Mouse (Mus musculus) midbrain, postnatal 0 days (tissue): ENCODE measurements at regions not wholly inside any gene's neighbourhood (a gene's known extent, or its start where the extent isn't known, plus 50 kb on each side); places are given as distances from the start of the nearest gene placed in this dataset.
"Not testable (repeated sequence)": the region's sequence is repeated elsewhere in the genome, so short reads cannot be mapped to it uniquely, and the experiment has no call there.

Source experiments
- ATAC-seq: fragments of 200-750 bp; cut with Nextera tagmentation; 2 replicates; pipeline ENCODE4 v1.8.0; 2017; ENCODE audit warnings: moderate number of reproducible peaks, mild to moderate bottlenecking, moderate TSS enrichment, moderate library complexity; ENCODE audit not compliant: low FRiP score
- DNase-seq: peaks from one replicate; pipeline ENCODE4 v3.0.0-alpha.2; 2015; ENCODE audit warnings: low spot score
- H3K27ac ChIP-seq: fragments of 300-500 bp; sonication (generic); 2 replicates; pipeline ENCODE4 v1.5.1; 2014; ENCODE audit warnings: low read depth, mild to moderate bottlenecking, low read length, mixed read lengths
- H3K27me3 ChIP-seq: fragments of 300-500 bp; sonication (generic); 2 replicates; pipeline ENCODE4 v1.6.1; 2014; ENCODE audit warnings: low read length, control low read depth, mixed read lengths; ENCODE audit not compliant: insufficient read depth
- H3K36me3 ChIP-seq: fragments of 300-500 bp; sonication (generic); 2 replicates; pipeline ENCODE4 v1.6.1; 2014; ENCODE audit warnings: low read length, control low read depth, mixed read lengths; ENCODE audit not compliant: insufficient read depth
- H3K4me1 ChIP-seq: fragments of 300-500 bp; sonication (generic); 2 replicates; pipeline ENCODE4 v1.6.1; 2014; ENCODE audit warnings: mild to moderate bottlenecking, control low read depth, antibody characterized with exemption, low read length, mixed read lengths; ENCODE audit not compliant: insufficient read depth
- H3K4me2 ChIP-seq: fragments of 300-500 bp; sonication (generic); 2 replicates; pipeline ENCODE4 v1.6.1; 2014; ENCODE audit warnings: low read depth, mild to moderate bottlenecking, low read length, mixed read lengths; ENCODE audit not compliant: poor library complexity, severe bottlenecking
- H3K4me3 ChIP-seq: fragments of 300-500 bp; sonication (generic); 2 replicates; pipeline ENCODE4 v1.5.1; 2014; ENCODE audit warnings: low read depth, mild to moderate bottlenecking, low read length, moderate library complexity
- H3K9ac ChIP-seq: fragments of 300-500 bp; sonication (generic); replicated peaks from 2 replicates; pipeline ENCODE4 v1.6.1; 2014; ENCODE audit warnings: mild to moderate bottlenecking, low read length, moderate library complexity, mixed read lengths; ENCODE audit not compliant: poor library complexity, severe bottlenecking
- H3K9me3 ChIP-seq: fragments of 300-500 bp; sonication (generic); 2 replicates; pipeline ENCODE4 v1.6.1; 2016; ENCODE audit warnings: low read length, control low read depth
- CTCF ChIP-seq: IDR thresholded peaks from 2 replicates; pipeline ENCODE4 v1.5.1; 2016; ENCODE audit warnings: antibody characterized with exemption, mild to moderate bottlenecking
- WGBS: fragments of 180-500 bp; shearing (Covaris S2); extraction: QIAGEN DNeasy Blood & Tissue Kit; methylation state at CpG from one replicate; pipeline ENCODE4 v1.1.7; 2014; 5-methylcytosine and 5-hydroxymethylcytosine counted together

- Histone ChIP-seq H3K4me1 (no peaks in the 10 kb centered on the region), H3K9me3 (no peaks in the 10 kb centered on the region), H3K27me3 (no peaks in the 10 kb centered on the region), H3K27ac (no peak overlapping the region), H3K4me2 (no peak overlapping the region), H3K9ac (no peak overlapping the region), H3K36me3 (no peaks in the 10 kb centered on the region), H3K4me3 (no peak overlapping the region)
- DNase-seq (no peak), ATAC-seq (no peak)
- TF ChIP-seq CTCF, result no peak
Measured at GRCm38 (mm10) chr10:11787240-11787639, 444.0 kb downstream of the Epm2a start.

GRCm38 (mm10) chr10:11799510-11799909 lies 456.3 kb downstream of the Epm2a start:
- 94% methylated on average over 3 of the region's 3 CpGs for WGBS
- TF ChIP-seq CTCF, result no peak
- H3K4me2 ChIP-seq, result no peak overlapping the region
- H3K4me3 ChIP-seq, result no peak overlapping the region
- no peaks in the 10 kb centered on the region for H3K36me3 ChIP-seq
- DNase-seq (no peak), ATAC-seq (no peak)
- H3K9me3 ChIP-seq, result no peaks in the 10 kb centered on the region
- H3K4me1 ChIP-seq, result no peaks in the 10 kb centered on the region
- no peak overlapping the region for H3K27ac ChIP-seq
- H3K27me3 ChIP-seq, result no peaks in the 10 kb centered on the region
- no peak overlapping the region for H3K9ac ChIP-seq

- not testable (repeated sequence) for H3K9me3 ChIP-seq, H3K27me3 ChIP-seq, H3K9ac ChIP-seq, ATAC-seq, H3K4me2 ChIP-seq, DNase-seq, H3K27ac ChIP-seq, H3K36me3 ChIP-seq, H3K4me3 ChIP-seq, H3K4me1 ChIP-seq
- 75% methylated on average over 13 of the region's 13 CpGs for WGBS
Measured at GRCm38 (mm10) chr10:11801372-11802230, 458.4 kb downstream of the Epm2a start.

GRCm38 (mm10) chr10:11809255-11809654 lies 466.1 kb downstream of the Epm2a start:
- H3K4me1 ChIP-seq, result no peaks in the 10 kb centered on the region
- no peaks in the 10 kb centered on the region for H3K27me3 ChIP-seq
- ATAC-seq, result no peak
- no peak overlapping the region for H3K9ac ChIP-seq
- H3K4me2 ChIP-seq, result no peak overlapping the region
- 38% methylated on average over 3 of the region's 3 CpGs for WGBS
- no peaks in the 10 kb centered on the region for H3K9me3 ChIP-seq
- TF ChIP-seq CTCF, result no peak
- no peak for DNase-seq
- H3K27ac ChIP-seq, result no peak overlapping the region
- no peak overlapping the region for H3K4me3 ChIP-seq
- no peaks in the 10 kb centered on the region for H3K36me3 ChIP-seq

DNA sequence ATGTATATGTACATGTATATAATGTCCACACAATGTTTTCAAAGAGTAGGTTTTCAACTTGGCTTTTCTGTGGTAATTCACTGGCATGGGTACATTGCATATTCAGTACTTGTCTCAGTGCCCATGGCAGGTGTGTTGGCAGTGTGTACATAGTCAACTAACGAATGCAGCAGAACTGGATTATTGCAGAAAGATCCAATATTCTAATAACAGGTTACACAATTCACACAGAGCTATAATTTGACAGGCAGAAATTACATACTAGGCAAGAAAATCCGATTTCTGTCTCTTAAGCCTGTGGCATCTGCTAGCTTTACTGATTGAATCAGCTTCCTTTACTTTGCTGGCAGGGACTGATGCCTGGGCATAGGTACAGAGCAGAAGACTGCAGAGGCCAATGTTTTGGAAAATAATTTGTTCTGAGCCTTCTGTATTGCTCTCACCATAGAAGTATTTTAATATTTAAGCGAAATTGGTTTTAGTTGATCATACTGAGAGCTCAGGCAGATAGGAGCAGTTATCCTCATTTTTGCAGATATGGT lies 479.3 kb downstream of the Epm2a start:
- DNase-seq (no peak), ATAC-seq (no peak)
- Histone ChIP-seq H3K4me1 (no peaks in the 10 kb centered on the region), H3K27ac (no peak overlapping the region), H3K9me3 (no peaks in the 10 kb centered on the region), H3K9ac (no peak overlapping the region), H3K36me3 (no peaks in the 10 kb centered on the region), H3K27me3 (no peaks in the 10 kb centered on the region), H3K4me3 (no peak overlapping the region), H3K4me2 (no peak overlapping the region)
- 73% methylated on average over 3 of the region's 3 CpGs for WGBS
- no peak for TF ChIP-seq CTCF

DNA sequence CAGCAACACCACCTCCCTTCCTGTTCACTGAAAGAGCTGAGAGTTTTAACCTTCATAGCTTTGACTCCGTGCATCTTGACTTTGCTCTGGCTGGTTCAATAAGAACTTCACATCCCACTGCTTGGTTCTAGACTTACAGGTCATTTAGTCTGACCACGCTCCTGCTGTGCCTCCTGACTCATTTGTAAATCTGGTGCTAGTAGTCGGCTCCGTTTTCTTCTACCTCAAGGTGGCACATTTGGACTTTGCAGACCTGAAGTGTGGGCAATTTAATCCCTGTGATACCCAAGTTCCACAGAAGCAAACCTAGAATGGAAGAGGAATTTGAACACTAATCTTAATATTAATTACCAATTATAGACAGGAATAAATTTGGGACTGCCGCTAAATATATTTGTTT lies 497.9 kb downstream of the Epm2a start:
- 76% methylated on average over 5 of the region's 5 CpGs for WGBS
- H3K4me2 ChIP-seq, result no peak overlapping the region
- no peak overlapping the region for H3K27ac ChIP-seq
- ATAC-seq (no peak), DNase-seq (no peak)
- no peak overlapping the region for H3K4me3 ChIP-seq
- H3K4me1 ChIP-seq, result no peaks in the 10 kb centered on the region
- H3K36me3 ChIP-seq, result no peaks in the 10 kb centered on the region
- H3K9me3 ChIP-seq, result no peaks in the 10 kb centered on the region
- H3K9ac ChIP-seq, result no peak overlapping the region
- no peaks in the 10 kb centered on the region for H3K27me3 ChIP-seq
- TF ChIP-seq CTCF, result peak; percentile 47
